Mouse (Mus musculus): Measurements from ENCODE around the gene Rps6ka2. TPM values are rescaled to one million over a fixed set of nuclear protein-coding genes. Genes with fewer than 3 reads are reported as not detected.
"Not testable (repeated sequence)": the region's sequence is repeated elsewhere in the genome, so short reads cannot be mapped to it uniquely, and the experiment has no call there.

The Rps6ka2 gene
- polyA plus RNA-seq, 1 experiment from 2014 or later, result 20.1 TPM

GRCm38 (mm10) chr17:7315693-7316382 is 145.9 kb downstream of the Rps6ka2 start:
- H3K36me3 ChIP-seq (ENCODE audit: control insufficient read depth, insufficient read depth, low read length); H3K27me3 ChIP-seq (ENCODE audit: control insufficient read depth, insufficient read depth, low read length); H3K4me3 ChIP-seq (ENCODE audit: low read depth, low read length); H3K27ac ChIP-seq (replicated peaks; ENCODE audit: low read depth, low read length); ATAC-seq (ENCODE audit: insufficient number of reproducible peaks, low FRiP score, low TSS enrichment, low read depth); H3K9me3 ChIP-seq (ENCODE audit: control insufficient read depth, low read length); H3K4me2 ChIP-seq (ENCODE audit: low read depth, severe bottlenecking); H3K9ac ChIP-seq (ENCODE audit: low read length); DNase-seq (ENCODE audit: low spot score); H3K4me1 ChIP-seq (ENCODE audit: control insufficient read depth, insufficient read depth, low read length): not testable (repeated sequence)
- WGBS, result 88% methylated on average over 6 of the region's 8 CpGs

GRCm38 (mm10) chr17:7319789-7320188 is 149.9 kb downstream of the Rps6ka2 start:
- H3K9me3 ChIP-seq (ENCODE audit: control insufficient read depth, low read length); H3K9ac ChIP-seq (ENCODE audit: low read length); H3K4me1 ChIP-seq (ENCODE audit: control insufficient read depth, insufficient read depth, low read length); H3K4me2 ChIP-seq (ENCODE audit: low read depth, severe bottlenecking); H3K27me3 ChIP-seq (ENCODE audit: control insufficient read depth, insufficient read depth, low read length); DNase-seq (ENCODE audit: low spot score); H3K27ac ChIP-seq (replicated peaks; ENCODE audit: low read depth, low read length); ATAC-seq (ENCODE audit: insufficient number of reproducible peaks, low FRiP score, low TSS enrichment, low read depth); H3K36me3 ChIP-seq (ENCODE audit: control insufficient read depth, insufficient read depth, low read length); H3K4me3 ChIP-seq (ENCODE audit: low read depth, low read length): not testable (repeated sequence)
- WGBS, result 93% methylated on average over 6 of the region's 6 CpGs

GRCm38 (mm10) chr17:7324346-7324745 is 154.4 kb downstream of the Rps6ka2 start, which contains the start of gene Tcp10a:
TSS of gene Tcp10a (plus strand) at chr17:7324646.
- not testable (repeated sequence) for ATAC-seq (ENCODE audit: insufficient number of reproducible peaks, low FRiP score, low TSS enrichment, low read depth); H3K36me3 ChIP-seq (ENCODE audit: control insufficient read depth, insufficient read depth, low read length); H3K9ac ChIP-seq (ENCODE audit: low read length); H3K9me3 ChIP-seq (ENCODE audit: control insufficient read depth, low read length); H3K27ac ChIP-seq (replicated peaks; ENCODE audit: low read depth, low read length); H3K27me3 ChIP-seq (ENCODE audit: control insufficient read depth, insufficient read depth, low read length); DNase-seq (ENCODE audit: low spot score); H3K4me2 ChIP-seq (ENCODE audit: low read depth, severe bottlenecking); H3K4me1 ChIP-seq (ENCODE audit: control insufficient read depth, insufficient read depth, low read length); H3K4me3 ChIP-seq (ENCODE audit: low read depth, low read length)
- 93% methylated on average over 3 of the region's 5 CpGs for WGBS

GRCm38 (mm10) chr17:7326415-7326814 is 156.5 kb downstream of the Rps6ka2 start:
- H3K27me3 ChIP-seq (ENCODE audit: control insufficient read depth, insufficient read depth, low read length); H3K4me1 ChIP-seq (ENCODE audit: control insufficient read depth, insufficient read depth, low read length); H3K4me3 ChIP-seq (ENCODE audit: low read depth, low read length); H3K4me2 ChIP-seq (ENCODE audit: low read depth, severe bottlenecking); H3K27ac ChIP-seq (replicated peaks; ENCODE audit: low read depth, low read length); H3K9me3 ChIP-seq (ENCODE audit: control insufficient read depth, low read length); H3K9ac ChIP-seq (ENCODE audit: low read length); H3K36me3 ChIP-seq (ENCODE audit: control insufficient read depth, insufficient read depth, low read length); DNase-seq (ENCODE audit: low spot score); ATAC-seq (ENCODE audit: insufficient number of reproducible peaks, low FRiP score, low TSS enrichment, low read depth): not testable (repeated sequence)
- WGBS, result 80% methylated on average over 4 of the region's 8 CpGs

- not testable (repeated sequence) for H3K4me2 ChIP-seq (ENCODE audit: low read depth, severe bottlenecking); H3K36me3 ChIP-seq (ENCODE audit: control insufficient read depth, insufficient read depth, low read length); H3K9ac ChIP-seq (ENCODE audit: low read length); H3K27ac ChIP-seq (replicated peaks; ENCODE audit: low read depth, low read length); H3K27me3 ChIP-seq (ENCODE audit: control insufficient read depth, insufficient read depth, low read length); H3K9me3 ChIP-seq (ENCODE audit: control insufficient read depth, low read length); H3K4me3 ChIP-seq (ENCODE audit: low read depth, low read length); H3K4me1 ChIP-seq (ENCODE audit: control insufficient read depth, insufficient read depth, low read length); ATAC-seq (ENCODE audit: insufficient number of reproducible peaks, low FRiP score, low TSS enrichment, low read depth); DNase-seq (ENCODE audit: low spot score)
- 72% methylated on average over 2 of the region's 5 CpGs for WGBS
These were observed 162.8 kb downstream of the Rps6ka2 start for GRCm38 (mm10) chr17:7332745-7333144.

- not testable (repeated sequence) for ATAC-seq (ENCODE audit: insufficient number of reproducible peaks, low FRiP score, low TSS enrichment, low read depth)
- WGBS, result 85% methylated on average over 7 of the region's 9 CpGs
These were observed 167.5 kb downstream of the Rps6ka2 start for GRCm38 (mm10) chr17:7337381-7337780.

GRCm38 (mm10) chr17:7348765-7349164 is 178.8 kb downstream of the Rps6ka2 start:
- not testable (repeated sequence) for H3K9ac ChIP-seq (ENCODE audit: low read length)
- 60% methylated on average over 2 of the region's 3 CpGs for WGBS

More at GRCm38 (mm10) chr17:7337381-7337780, 167.5 kb downstream of the Rps6ka2 start:
- not testable (repeated sequence) for H3K9ac ChIP-seq (ENCODE audit: low read length); H3K9me3 ChIP-seq (ENCODE audit: control insufficient read depth, low read length); H3K4me2 ChIP-seq (ENCODE audit: low read depth, severe bottlenecking); H3K27me3 ChIP-seq (ENCODE audit: control insufficient read depth, insufficient read depth, low read length); H3K4me1 ChIP-seq (ENCODE audit: control insufficient read depth, insufficient read depth, low read length); DNase-seq (ENCODE audit: low spot score); H3K4me3 ChIP-seq (ENCODE audit: low read depth, low read length); H3K36me3 ChIP-seq (ENCODE audit: control insufficient read depth, insufficient read depth, low read length); H3K27ac ChIP-seq (replicated peaks; ENCODE audit: low read depth, low read length)

GRCm38 (mm10) chr17:7352596-7352995 is 182.7 kb downstream of the Rps6ka2 start, which contains the start of gene Ttll2:
TSS of gene Ttll2 (minus strand) at chr17:7352696.
- WGBS, result 100% methylated on average over 1 of the region's 1 CpGs
- H3K4me3 ChIP-seq (ENCODE audit: low read depth, low read length); ATAC-seq (ENCODE audit: insufficient number of reproducible peaks, low FRiP score, low TSS enrichment, low read depth): not testable (repeated sequence)

More at GRCm38 (mm10) chr17:7348765-7349164, 178.8 kb downstream of the Rps6ka2 start:
- H3K4me3 ChIP-seq (ENCODE audit: low read depth, low read length); H3K27ac ChIP-seq (replicated peaks; ENCODE audit: low read depth, low read length); H3K4me1 ChIP-seq (ENCODE audit: control insufficient read depth, insufficient read depth, low read length); H3K4me2 ChIP-seq (ENCODE audit: low read depth, severe bottlenecking); H3K36me3 ChIP-seq (ENCODE audit: control insufficient read depth, insufficient read depth, low read length); H3K9me3 ChIP-seq (ENCODE audit: control insufficient read depth, low read length); ATAC-seq (ENCODE audit: insufficient number of reproducible peaks, low FRiP score, low TSS enrichment, low read depth); H3K27me3 ChIP-seq (ENCODE audit: control insufficient read depth, insufficient read depth, low read length); DNase-seq (ENCODE audit: low spot score): not testable (repeated sequence)

More at GRCm38 (mm10) chr17:7352596-7352995, 182.7 kb downstream of the Rps6ka2 start, which contains the start of gene Ttll2:
- H3K9me3 ChIP-seq (ENCODE audit: control insufficient read depth, low read length); H3K4me1 ChIP-seq (ENCODE audit: control insufficient read depth, insufficient read depth, low read length); DNase-seq (ENCODE audit: low spot score); H3K27me3 ChIP-seq (ENCODE audit: control insufficient read depth, insufficient read depth, low read length); H3K36me3 ChIP-seq (ENCODE audit: control insufficient read depth, insufficient read depth, low read length); H3K4me2 ChIP-seq (ENCODE audit: low read depth, severe bottlenecking); H3K9ac ChIP-seq (ENCODE audit: low read length); H3K27ac ChIP-seq (replicated peaks; ENCODE audit: low read depth, low read length): not testable (repeated sequence)

Measured in limb, embryonic 11.5 days (tissue).